Mouse (Mus musculus) ES-E14 (cell line): ENCODE measurements around the gene Cnot6. TPM values are rescaled to one million over a fixed set of nuclear protein-coding genes. Genes with fewer than 3 reads are reported as not detected.

Source experiments
- DNase-seq: peaks from one replicate; pipeline ENCODE4 v3.0.0-alpha.2; 2013; ENCODE audit warnings: low read depth, low spot score
- H3K27ac ChIP-seq: 2 replicates; pipeline ENCODE4 v1.5.1; 2012; ENCODE audit warnings: low read depth, mild to moderate bottlenecking, low read length, moderate library complexity, mixed read lengths; ENCODE audit not compliant: poor library complexity, insufficient read depth, severe bottlenecking
- H3K36me3 ChIP-seq: 2 replicates; pipeline ENCODE4 v1.6.1; 2012; ENCODE audit warnings: mild to moderate bottlenecking, low read length, moderate library complexity, mixed read lengths; ENCODE audit not compliant: control insufficient read depth, poor library complexity, insufficient read depth, severe bottlenecking
- H3K4me1 ChIP-seq, 2 experiments: fragments of 150-350 bp in 1 of 2; sonication (generic) in 1 of 2; 2 replicates each; pipeline ENCODE4 v1.6.1; 2012; ENCODE audit warnings: low read length in 2 of 2, mild to moderate bottlenecking in 1 of 2, mixed read lengths in 1 of 2; ENCODE audit not compliant: control insufficient read depth in 2 of 2, insufficient read depth in 2 of 2, poor library complexity in 1 of 2
- H3K4me3 ChIP-seq, 2 experiments: fragments of 150-350 bp in 1 of 2; sonication (generic) in 1 of 2; 2 replicates each; pipeline ENCODE4 v1.5.1; 2012; ENCODE audit warnings: low read length in 2 of 2, low read depth in 1 of 2, mild to moderate bottlenecking in 1 of 2, mixed read lengths in 1 of 2; ENCODE audit not compliant: insufficient read depth in 1 of 2, poor library complexity in 1 of 2, severe bottlenecking in 1 of 2
- H3K9ac ChIP-seq: 2 replicates; pipeline ENCODE4 v1.6.1; 2012; ENCODE audit warnings: low read depth, mild to moderate bottlenecking, low read length, mixed read lengths; ENCODE audit not compliant: poor library complexity, insufficient read depth, severe bottlenecking
- H3K9me3 ChIP-seq: fragments of 150-350 bp; sonication (generic); 2 replicates; pipeline ENCODE4 v1.6.1; 2012; ENCODE audit warnings: low read depth, mild to moderate bottlenecking, low read length; ENCODE audit not compliant: control insufficient read depth, insufficient read depth
- CHD2 ChIP-seq: IDR thresholded peaks from 2 replicates; pipeline ENCODE4 v1.6.1; 2014; ENCODE audit warnings: mild to moderate bottlenecking, low read depth, low read length, inconsistent platforms
- HCFC1 ChIP-seq: IDR thresholded peaks from 2 replicates; pipeline ENCODE4 v1.6.1; 2012; ENCODE audit warnings: low read length, inconsistent platforms, borderline replicate concordance; ENCODE audit not compliant: insufficient read depth
- MAFK ChIP-seq: IDR thresholded peaks from 2 replicates; pipeline ENCODE4 v1.6.1; 2014; ENCODE audit warnings: mild to moderate bottlenecking, low read depth, low read length, inconsistent platforms; ENCODE audit not compliant: insufficient read depth
- ZC3H11A ChIP-seq: IDR thresholded peaks from 2 replicates; pipeline ENCODE4 v1.6.1; 2012; ENCODE audit warnings: low read depth, mild to moderate bottlenecking, inconsistent platforms, low read length, borderline replicate concordance
- ZNF384 ChIP-seq: IDR thresholded peaks from 2 replicates; pipeline ENCODE4 v1.6.1; 2012; ENCODE audit warnings: low read depth, low read length, inconsistent platforms
- in situ Hi-C, 2 experiments: fragments of 600-800 bp; cut with MboI; formaldehyde crosslinking; loops; one replicate each; pipeline ENCODE4 v1.15.1; 2025; ENCODE audit warnings: low sequenced_read_pairs in 2 of 2, inconsistent platforms in 1 of 2; ENCODE audit not compliant: unreplicated experiment in 2 of 2
- total RNA-seq: library from RNA; depleted of rRNA; stranded (reverse); fragments of 300-350 nt; gene quantifications from 2 replicates; pipeline ENCODE4 v1.2.3, GENCODE M21; 2012

Gene Cnot6
- total RNA-seq, 1 experiment: 45.8 TPM

DNA sequence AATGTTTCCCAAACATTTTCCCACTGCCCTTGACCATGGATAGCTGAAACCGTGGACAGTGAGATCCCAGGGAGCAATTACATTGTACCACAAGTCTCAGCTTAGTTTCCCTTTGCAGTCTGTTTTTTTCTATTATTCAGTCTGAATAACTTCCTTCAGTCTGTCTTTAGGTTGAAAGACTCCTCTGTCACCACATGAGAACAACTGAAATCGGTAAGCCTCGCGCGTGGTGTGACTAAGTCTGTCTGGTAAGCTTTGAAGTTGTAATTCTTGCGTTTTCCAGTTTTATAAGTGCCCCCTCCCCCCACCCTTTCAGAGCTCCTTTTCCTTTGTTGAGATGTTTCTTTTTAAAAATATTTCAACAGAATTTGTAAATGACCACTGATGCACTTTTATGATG, 10.2 kb upstream of the Cnot6 start:
- Histone ChIP-seq H3K9ac (no peak overlapping the region), H3K4me3 (no peak overlapping the region), H3K36me3 (no peaks in the 10 kb centered on the region), H3K27ac (no peak overlapping the region), H3K9me3 (no peaks in the 10 kb centered on the region), H3K4me1 (no peaks in the 10 kb centered on the region)
- TF ChIP-seq ZC3H11A (no peak), ZNF384 (no peak), HCFC1 (no peak), CHD2 (no peak), MAFK (no peak)
- DNase-seq: no peak
- in situ Hi-C loops: no loop called here

DNA sequence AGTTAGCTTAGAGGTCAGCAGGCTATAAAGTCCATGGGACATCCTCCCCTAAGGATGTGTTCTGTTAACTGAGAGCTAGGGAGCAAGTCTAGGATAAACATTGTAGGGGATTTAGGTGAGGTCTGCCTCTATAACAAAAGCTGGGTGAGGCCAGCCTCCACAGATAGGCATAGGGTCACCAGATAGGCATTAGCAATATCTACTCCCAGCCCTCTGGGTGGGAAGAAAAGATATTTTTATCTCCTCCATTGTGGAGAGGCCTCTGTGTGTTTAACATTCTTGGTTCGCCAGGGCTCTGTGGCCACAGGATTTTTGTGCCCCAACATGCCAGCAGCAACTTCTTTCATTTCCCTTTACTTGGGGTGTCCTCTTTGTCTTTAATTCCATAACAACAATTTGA, 8.8 kb upstream of the Cnot6 start:
- no peak for DNase-seq
- Histone ChIP-seq H3K4me1 (no peaks in the 10 kb centered on the region), H3K27ac (no peak overlapping the region), H3K9me3 (no peaks in the 10 kb centered on the region), H3K36me3 (no peaks in the 10 kb centered on the region), H3K9ac (no peak overlapping the region), H3K4me3 (no peak overlapping the region)
- in situ Hi-C loops: no loop called here
- TF ChIP-seq MAFK (no peak), HCFC1 (no peak), ZNF384 (no peak), ZC3H11A (no peak), CHD2 (no peak)

DNA sequence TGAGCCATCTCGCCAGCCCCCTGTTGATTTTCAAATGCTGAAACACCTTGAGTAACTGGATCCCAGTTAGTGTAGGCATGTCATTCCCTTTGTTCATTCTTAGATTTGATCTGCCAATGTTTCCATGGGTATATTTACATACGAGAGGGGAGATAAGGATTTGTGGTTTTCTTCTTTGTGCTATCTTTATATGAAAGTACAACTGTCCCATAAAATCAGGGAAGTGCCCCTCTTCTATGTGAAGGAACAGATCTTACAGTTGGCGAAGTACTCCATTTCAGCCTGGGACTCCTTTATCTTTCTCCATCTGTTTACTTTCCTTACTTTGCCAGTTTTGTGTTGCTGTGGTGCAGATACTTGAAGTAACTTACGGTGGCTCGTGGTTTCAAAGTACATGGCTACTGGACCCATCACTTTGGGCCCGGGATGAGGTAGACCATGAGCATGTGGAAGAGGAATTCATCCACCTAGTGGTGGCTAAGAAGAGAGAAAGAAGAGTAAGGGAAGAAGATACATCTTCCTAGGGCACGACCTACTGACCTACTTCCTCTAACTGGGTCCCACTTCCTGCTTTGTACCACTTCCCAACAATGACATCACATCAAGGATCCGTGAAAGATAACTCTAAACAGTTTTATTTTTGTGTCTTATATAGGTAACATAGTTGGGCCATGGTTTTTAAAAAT, 7.1 kb upstream of the Cnot6 start:
- H3K9me3 ChIP-seq: no peaks in the 10 kb centered on the region
- TF ChIP-seq ZC3H11A (no peak), CHD2 (no peak), HCFC1 (no peak), ZNF384 (no peak), MAFK (no peak)
- no peaks in the 10 kb centered on the region for H3K36me3 ChIP-seq
- H3K9ac ChIP-seq: no peak overlapping the region
- no peak overlapping the region for H3K27ac ChIP-seq
- no peak overlapping the region for H3K4me3 ChIP-seq
- in situ Hi-C loops: no loop called here
- DNase-seq: no peak
- H3K4me1 ChIP-seq: no peaks in the 10 kb centered on the region

DNA sequence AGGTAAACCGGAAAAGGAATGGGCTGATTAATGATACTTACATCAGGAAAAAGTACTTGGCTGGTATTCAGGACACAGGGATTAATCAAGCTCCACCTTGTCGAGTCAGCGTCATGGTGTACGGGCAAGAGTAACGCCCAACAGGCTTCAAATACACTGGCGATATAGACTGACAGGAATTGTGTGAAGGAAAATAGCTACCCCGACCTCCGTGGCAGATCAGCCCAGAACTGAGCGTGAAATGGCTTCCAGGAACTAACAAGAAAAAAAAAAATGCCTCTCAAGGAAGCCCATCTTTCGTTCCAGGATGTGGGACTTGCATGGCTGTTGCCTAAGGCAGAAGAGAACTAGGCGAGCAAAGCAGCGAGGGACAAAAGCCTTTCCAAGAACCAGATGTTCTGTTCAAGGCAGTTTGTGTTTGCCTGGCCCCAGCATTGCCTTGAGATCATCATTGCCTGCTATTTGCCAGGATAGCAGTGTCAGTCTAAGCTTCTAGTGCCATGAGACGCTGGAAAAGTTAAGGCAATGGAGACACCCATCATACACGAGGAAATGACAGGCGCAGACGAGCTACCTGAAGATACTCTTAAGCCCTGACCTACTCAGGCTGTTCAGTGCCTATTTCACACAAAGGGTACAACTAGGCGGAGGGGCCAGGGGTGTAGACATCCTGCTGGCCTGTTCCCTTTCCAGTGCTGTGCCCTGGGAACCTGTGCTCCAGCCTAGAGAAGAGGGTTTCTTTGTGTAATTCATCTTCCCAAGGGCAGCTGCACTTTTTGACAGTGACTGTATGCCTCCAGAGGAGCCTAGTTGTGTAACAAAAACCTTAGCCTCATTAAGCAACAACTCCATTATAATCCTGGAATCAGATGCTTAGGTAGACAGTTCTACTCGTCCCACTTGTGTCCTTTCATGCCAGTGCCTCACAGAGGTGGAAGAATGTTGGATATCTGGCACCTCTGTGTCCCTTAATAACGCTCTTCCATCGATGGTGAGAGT, 1.1 kb upstream of the Cnot6 start:
- peak overlapping the region; percentile 67 to 82 for H3K4me3 ChIP-seq
- no peaks in the 10 kb centered on the region for H3K36me3 ChIP-seq
- TF ChIP-seq ZNF384 (0 out of 2 replicates have a peak, but pooled peaks have one; percentile 15), HCFC1 (no peak), CHD2 (no peak)
- H3K9me3 ChIP-seq: no peaks in the 10 kb centered on the region
- peaks cover 4 to 5% of the 10 kb centered on the region in 2 experiments; a peak in 2 of 4 replicates for H3K4me1 ChIP-seq
- peak; percentile 12 for DNase-seq
- peak overlapping the region; percentile 11; the same call in 1 of the 2 replicates for H3K27ac ChIP-seq
- peak overlapping the region; percentile 62 for H3K9ac ChIP-seq
- in situ Hi-C loops: no loop called here
